Mouse (Mus musculus): ENCODE measurements around the gene Grtp1.

DNA sequence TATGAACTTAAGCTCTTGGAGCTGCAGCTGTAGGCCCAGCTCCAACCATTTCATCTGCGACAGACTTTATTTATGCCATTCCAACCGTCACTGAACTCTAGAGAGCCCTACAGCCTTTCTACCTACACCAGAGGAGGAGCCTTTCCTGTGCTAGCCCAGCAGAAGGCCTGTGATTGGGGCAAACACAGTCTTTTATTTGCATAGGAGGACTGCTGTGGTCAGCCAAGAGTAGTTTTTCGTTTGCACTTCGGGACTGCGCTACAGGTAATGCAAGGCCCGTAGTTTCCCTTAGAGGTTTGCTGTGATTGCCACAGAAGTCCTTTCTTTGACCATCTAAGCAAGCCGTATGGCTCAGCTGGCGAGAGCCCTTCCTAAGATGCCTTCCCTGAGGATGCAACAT, 16.0 kb upstream of the Grtp1 start:
- TF ChIP-seq CTCF (IDR thresholded peaks at IDR 0.05; ENCODE audit: low read depth) (no peak), EP300 (IDR thresholded peaks at IDR 0.05; ENCODE audit: low read depth) (no peak)
